Mouse (Mus musculus): Measurements from ENCODE around the gene Mcu. TPM values are rescaled to one million over a fixed set of nuclear protein-coding genes. Genes with fewer than 3 reads are reported as not detected.
A peak's percentile ranks its signal among the peaks of the same experiment; 100 is the strongest.

Mcu gene
- polyA plus RNA-seq, 1 experiment = 32.4 TPM

- no peak overlapping the region for H3K27ac ChIP-seq (ENCODE audit: insufficient read depth, low read length)
- WGBS = 90% methylated on average over 3 of the region's 3 CpGs
- H3K27me3 ChIP-seq (ENCODE audit: control insufficient read depth, insufficient read depth, low read length) = no peaks in the 10 kb centered on the region; the same call in 1 of the 2 replicates
- TF ChIP-seq CTCF (IDR thresholded peaks at IDR 0.05; ENCODE audit: borderline replicate concordance, insufficient read depth, low read depth, low read length) (no peak), POLR2A (IDR thresholded peaks at IDR 0.05; ENCODE audit: borderline replicate concordance, insufficient read depth, low read length) (no peak)
- DNase-seq = no peak
- no peaks in the 10 kb centered on the region for H3K4me1 ChIP-seq (ENCODE audit: control insufficient read depth, insufficient read depth, low read length)
- no peak overlapping the region for H3K4me3 ChIP-seq (replicated peaks; ENCODE audit: insufficient read depth, low read depth, low read length)
Observed at GRCm38 (mm10) chr10:59416623-59417022, 199.9 kb downstream of the Mcu start.

- Histone ChIP-seq H3K4me3 (replicated peaks; ENCODE audit: insufficient read depth, low read depth, low read length) (no peak overlapping the region), H3K27me3 (ENCODE audit: control insufficient read depth, insufficient read depth, low read length) (no peaks in the 10 kb centered on the region; the same call in 1 of the 2 replicates), H3K27ac (ENCODE audit: insufficient read depth, low read length) (no peak overlapping the region), H3K4me1 (ENCODE audit: control insufficient read depth, insufficient read depth, low read length) (no peaks in the 10 kb centered on the region)
- DNase-seq = no peak
- WGBS = 90% methylated on average over 4 of the region's 4 CpGs
- TF ChIP-seq POLR2A (IDR thresholded peaks at IDR 0.05; ENCODE audit: borderline replicate concordance, insufficient read depth, low read length) (no peak), CTCF (IDR thresholded peaks at IDR 0.05; ENCODE audit: borderline replicate concordance, insufficient read depth, low read depth, low read length) (0 out of 2 replicates have a peak, but pooled peaks have one; percentile 3)
Observed at GRCm38 (mm10) chr10:59413711-59414110, 202.8 kb downstream of the Mcu start.

GRCm38 (mm10) chr10:59410264-59410663, 206.2 kb downstream of the Mcu start:
- 77% methylated on average over 12 of the region's 12 CpGs for WGBS
- TF ChIP-seq CTCF (IDR thresholded peaks at IDR 0.05; ENCODE audit: borderline replicate concordance, insufficient read depth, low read depth, low read length) (no peak), POLR2A (IDR thresholded peaks at IDR 0.05; ENCODE audit: borderline replicate concordance, insufficient read depth, low read length) (no peak)
- H3K27me3 ChIP-seq (ENCODE audit: control insufficient read depth, insufficient read depth, low read length) = no peaks in the 10 kb centered on the region; the same call in 1 of the 2 replicates
- H3K27ac ChIP-seq (ENCODE audit: insufficient read depth, low read length) = no peak overlapping the region
- no peak overlapping the region for H3K4me3 ChIP-seq (replicated peaks; ENCODE audit: insufficient read depth, low read depth, low read length)
- H3K4me1 ChIP-seq (ENCODE audit: control insufficient read depth, insufficient read depth, low read length) = no peaks in the 10 kb centered on the region
- DNase-seq = no peak

- Histone ChIP-seq H3K4me1 (ENCODE audit: control insufficient read depth, insufficient read depth, low read length) (no peaks in the 10 kb centered on the region), H3K4me3 (replicated peaks; ENCODE audit: insufficient read depth, low read depth, low read length) (no peak overlapping the region), H3K27ac (ENCODE audit: insufficient read depth, low read length) (no peak overlapping the region), H3K27me3 (ENCODE audit: control insufficient read depth, insufficient read depth, low read length) (no peaks in the 10 kb centered on the region; the same call in 1 of the 2 replicates)
- 71% methylated on average over 6 of the region's 6 CpGs for WGBS
- TF ChIP-seq CTCF (IDR thresholded peaks at IDR 0.05; ENCODE audit: borderline replicate concordance, insufficient read depth, low read depth, low read length) (no peak), POLR2A (IDR thresholded peaks at IDR 0.05; ENCODE audit: borderline replicate concordance, insufficient read depth, low read length) (no peak)
- DNase-seq = no peak
Observed at GRCm38 (mm10) chr10:59408499-59408898, 208.0 kb downstream of the Mcu start.

GRCm38 (mm10) chr10:59403793-59404149, 212.7 kb downstream of the Mcu start:
- 72% methylated on average over 10 of the region's 10 CpGs for WGBS
- no peak for DNase-seq

GRCm38 (mm10) chr10:59402899-59403792, 213.3 kb downstream of the Mcu start, which contains the start of gene Pla2g12b:
Gene Pla2g12b (plus strand): TSS chr10:59403660.
- Histone ChIP-seq H3K27me3 (ENCODE audit: control insufficient read depth, insufficient read depth, low read length) (no peaks in the 10 kb centered on the region; the same call in 1 of the 2 replicates), H3K27ac (ENCODE audit: insufficient read depth, low read length) (no peak within 1 kb of the TSS), H3K4me3 (replicated peaks; ENCODE audit: insufficient read depth, low read depth, low read length) (no peak within 1 kb of the TSS), H3K4me1 (ENCODE audit: control insufficient read depth, insufficient read depth, low read length) (no peaks in the 10 kb centered on the region)
- TF ChIP-seq POLR2A (IDR thresholded peaks at IDR 0.05; ENCODE audit: borderline replicate concordance, insufficient read depth, low read length) = no peak
- no peak for TF ChIP-seq CTCF (IDR thresholded peaks at IDR 0.05; ENCODE audit: borderline replicate concordance, insufficient read depth, low read depth, low read length)
- WGBS = 71% methylated on average over 21 of the region's 21 CpGs
- no peak for DNase-seq

More at GRCm38 (mm10) chr10:59403793-59404149, 212.7 kb downstream of the Mcu start:
- no peak overlapping the region for H3K27ac ChIP-seq (ENCODE audit: insufficient read depth, low read length)
- no peaks in the 10 kb centered on the region; the same call in 1 of the 2 replicates for H3K27me3 ChIP-seq (ENCODE audit: control insufficient read depth, insufficient read depth, low read length)
- no peak overlapping the region for H3K4me3 ChIP-seq (replicated peaks; ENCODE audit: insufficient read depth, low read depth, low read length)
- TF ChIP-seq POLR2A (IDR thresholded peaks at IDR 0.05; ENCODE audit: borderline replicate concordance, insufficient read depth, low read length) = no peak
- TF ChIP-seq CTCF (IDR thresholded peaks at IDR 0.05; ENCODE audit: borderline replicate concordance, insufficient read depth, low read depth, low read length) = no peak
- no peaks in the 10 kb centered on the region for H3K4me1 ChIP-seq (ENCODE audit: control insufficient read depth, insufficient read depth, low read length)

Other genes starting within 250 kb of the Mcu start
- 12.1 and 15.9 TPM in 2 replicates for gene Gm10273, start 221.1 kb downstream of the Mcu start, polyA plus RNA-seq (2012; rRNA removed)
- not detected in 2 replicates for gene Pla2g12b, start 213.0 kb downstream of the Mcu start, polyA plus RNA-seq (2012; rRNA removed)
- 0.13 and 0.14 TPM in 2 replicates for gene Oit3, start 174.9 kb downstream of the Mcu start, polyA plus RNA-seq (2012; rRNA removed)
- gene Gm10322, start 629 bp downstream of the Mcu start, polyA plus RNA-seq (2012; rRNA removed) = not detected in 2 replicates
- 166 and 174 TPM in 2 replicates for gene Micu1, start 85.8 kb upstream of the Mcu start, polyA plus RNA-seq (2012; rRNA removed)